Mouse (Mus musculus): ENCODE measurements around the gene Lrrc45.

DNA sequence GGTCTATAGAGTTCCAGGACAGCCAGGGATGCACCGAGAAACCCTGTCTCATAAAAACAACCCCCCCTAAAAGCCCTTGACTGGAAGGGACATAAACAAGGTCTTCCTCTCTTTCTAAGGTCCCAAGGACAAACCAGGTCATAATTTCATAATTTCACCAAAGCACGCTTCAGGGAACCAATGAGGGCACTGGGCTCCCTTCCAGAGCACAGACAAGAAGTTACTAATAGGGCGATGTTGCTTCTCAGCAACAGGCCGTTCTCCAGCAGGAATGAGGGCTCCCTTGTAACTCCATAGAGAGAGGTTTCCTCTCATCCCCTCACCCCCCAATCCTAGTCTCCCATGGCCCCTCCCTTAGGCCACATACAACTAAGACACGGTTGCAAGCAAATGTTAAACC, 27.3 kb downstream of the Lrrc45 start:
- TF ChIP-seq GATA1 (IDR thresholded peaks at IDR 0.05; ENCODE audit: low read length): no peak
- no peak for TF ChIP-seq TAL1 (IDR thresholded peaks at IDR 0.05; ENCODE audit: low read length)

Measured in erythroblast, embryonic 14.5 days (primary cell).